Mouse (Mus musculus) stomach, embryonic 16.5 days (tissue): ENCODE measurements at regions not wholly inside any gene's neighbourhood (a gene's known extent, or its start where the extent isn't known, plus 50 kb on each side); places are given as distances from the start of the nearest gene placed in this dataset.

Experiments
- ATAC-seq: fragments of 200-750 bp; cut with Nextera tagmentation; 2 replicates; pipeline ENCODE4 v1.8.0; 2017; ENCODE audit warnings: moderate number of reproducible peaks, moderate TSS enrichment; ENCODE audit not compliant: insufficient read depth, low FRiP score
- H3K27ac ChIP-seq: fragments of 300-500 bp; sonication (generic); 2 replicates; pipeline ENCODE4 v1.5.1; 2014; ENCODE audit warnings: low read length
- H3K27me3 ChIP-seq: fragments of 300-500 bp; sonication (generic); 2 replicates; pipeline ENCODE4 v1.6.1; 2014; ENCODE audit warnings: low read length, control low read depth, mixed read lengths; ENCODE audit not compliant: control insufficient read depth, insufficient read depth
- H3K36me3 ChIP-seq: fragments of 300-500 bp; sonication (generic); 2 replicates; pipeline ENCODE4 v1.6.1; 2014; ENCODE audit warnings: low read length; ENCODE audit not compliant: control insufficient read depth, insufficient read depth
- H3K4me1 ChIP-seq: fragments of 300-500 bp; sonication (generic); 2 replicates; pipeline ENCODE4 v1.6.1; 2014; ENCODE audit warnings: low read length, control low read depth, mixed read lengths; ENCODE audit not compliant: control insufficient read depth, insufficient read depth
- H3K4me2 ChIP-seq: fragments of 300-500 bp; sonication (generic); 2 replicates; pipeline ENCODE4 v1.6.1; 2014; ENCODE audit warnings: low read depth, low read length, mixed read lengths
- H3K4me3 ChIP-seq: fragments of 300-500 bp; sonication (generic); replicated peaks from 2 replicates; pipeline ENCODE4 v1.5.1; 2014; ENCODE audit warnings: mild to moderate bottlenecking, low read length
- H3K9ac ChIP-seq: fragments of 300-500 bp; sonication (generic); 2 replicates; pipeline ENCODE4 v1.6.1; 2014; ENCODE audit warnings: low read length
- H3K9me3 ChIP-seq: fragments of 300-500 bp; sonication (generic); replicated peaks from 2 replicates; pipeline ENCODE4 v1.6.1; 2016; ENCODE audit warnings: low read length, control low read depth; ENCODE audit not compliant: control insufficient read depth
- WGBS: fragments of 180-500 bp; shearing (Covaris S2); extraction: QIAGEN DNeasy Blood & Tissue Kit; methylation state at CpG from one replicate; pipeline ENCODE4 v1.1.7; 2014; 5-methylcytosine and 5-hydroxymethylcytosine counted together

GRCm38 (mm10) chr3:37890202-37890601 lies 165.9 kb upstream of the Gm5148 start:
- WGBS: 61% methylated on average over 1 of the region's 1 CpGs
- Histone ChIP-seq H3K27ac (no peak overlapping the region), H3K4me3 (no peak overlapping the region)

GRCm38 (mm10) chr3:37888455-37888854 lies 164.2 kb upstream of the Gm5148 start:
- Histone ChIP-seq H3K9me3 (peaks cover 3% of the 10 kb centered on the region; the same call in 1 of the 2 replicates), H3K4me1 (peaks cover 7% of the 10 kb centered on the region; the same call in 1 of the 2 replicates), H3K27ac (no peak overlapping the region), H3K4me3 (no peak overlapping the region), H3K4me2 (no peak overlapping the region), H3K27me3 (no peaks in the 10 kb centered on the region), H3K36me3 (no peaks in the 10 kb centered on the region), H3K9ac (no peak overlapping the region)
- ATAC-seq: no peak
- 21% methylated on average over 6 of the region's 6 CpGs for WGBS

More at GRCm38 (mm10) chr3:37890202-37890601, 165.9 kb upstream of the Gm5148 start:
- peaks cover 7% of the 10 kb centered on the region; the same call in 1 of the 2 replicates for H3K4me1 ChIP-seq
- H3K9ac ChIP-seq: no peak overlapping the region
- peaks cover 3% of the 10 kb centered on the region; the same call in 1 of the 2 replicates for H3K9me3 ChIP-seq
- no peak overlapping the region for H3K4me2 ChIP-seq
- no peaks in the 10 kb centered on the region for H3K27me3 ChIP-seq
- ATAC-seq: no peak
- no peaks in the 10 kb centered on the region for H3K36me3 ChIP-seq

GRCm38 (mm10) chr3:37887711-37888110 lies 163.4 kb upstream of the Gm5148 start:
- Histone ChIP-seq H3K4me2 (no peak overlapping the region), H3K4me3 (no peak overlapping the region), H3K27ac (no peak overlapping the region), H3K4me1 (peaks cover 7% of the 10 kb centered on the region; the same call in 1 of the 2 replicates), H3K9me3 (peaks cover 3% of the 10 kb centered on the region; the same call in 1 of the 2 replicates), H3K36me3 (no peaks in the 10 kb centered on the region), H3K9ac (no peak overlapping the region), H3K27me3 (no peaks in the 10 kb centered on the region)
- WGBS: 80% methylated on average over 3 of the region's 3 CpGs
- ATAC-seq: no peak

- no peak overlapping the region for H3K9ac ChIP-seq
- no peaks in the 10 kb centered on the region for H3K9me3 ChIP-seq
- H3K4me2 ChIP-seq: no peak overlapping the region
- no peaks in the 10 kb centered on the region for H3K27me3 ChIP-seq
- H3K4me3 ChIP-seq: no peak overlapping the region
- H3K36me3 ChIP-seq: no peaks in the 10 kb centered on the region
- H3K27ac ChIP-seq: no peak overlapping the region
- 77% methylated on average over 3 of the region's 3 CpGs for WGBS
- ATAC-seq: no peak
- H3K4me1 ChIP-seq: peaks cover 7% of the 10 kb centered on the region; the same call in 1 of the 2 replicates
Measured at GRCm38 (mm10) chr3:37886705-37887454, 162.6 kb upstream of the Gm5148 start.

GRCm38 (mm10) chr3:37885776-37886175 lies 161.5 kb upstream of the Gm5148 start:
- no peak for ATAC-seq
- H3K27ac ChIP-seq: no peak overlapping the region
- whole genome bisulfite sequencing: 84% methylated on average over 6 of the region's 6 CpGs
- H3K4me1 ChIP-seq: peaks cover 7% of the 10 kb centered on the region; the same call in 1 of the 2 replicates
- H3K27me3 ChIP-seq: no peaks in the 10 kb centered on the region
- H3K9ac ChIP-seq: no peak overlapping the region
- no peak overlapping the region for H3K4me3 ChIP-seq
- no peaks in the 10 kb centered on the region for H3K36me3 ChIP-seq
- no peak overlapping the region for H3K4me2 ChIP-seq
- no peaks in the 10 kb centered on the region for H3K9me3 ChIP-seq

- WGBS: 70% methylated on average over 5 of the region's 5 CpGs
- no peak; the same call in 1 of the 2 replicates for ATAC-seq
Measured at GRCm38 (mm10) chr3:37882417-37882816, 158.1 kb upstream of the Gm5148 start.

GRCm38 (mm10) chr3:37881016-37881415 lies 156.7 kb upstream of the Gm5148 start:
- no peak for ATAC-seq
- Histone ChIP-seq H3K27ac (no peak overlapping the region), H3K4me1 (peaks cover 3% of the 10 kb centered on the region; the same call in 1 of the 2 replicates), H3K4me2 (no peak overlapping the region), H3K27me3 (no peaks in the 10 kb centered on the region), H3K36me3 (no peaks in the 10 kb centered on the region), H3K4me3 (no peak overlapping the region), H3K9ac (no peak overlapping the region), H3K9me3 (no peaks in the 10 kb centered on the region)
- 90% methylated on average over 2 of the region's 2 CpGs for WGBS

More at GRCm38 (mm10) chr3:37882417-37882816, 158.1 kb upstream of the Gm5148 start:
- Histone ChIP-seq H3K36me3 (no peaks in the 10 kb centered on the region), H3K9me3 (no peaks in the 10 kb centered on the region), H3K4me3 (no peak overlapping the region), H3K27ac (no peak overlapping the region), H3K27me3 (no peaks in the 10 kb centered on the region), H3K9ac (no peak overlapping the region), H3K4me2 (no peak overlapping the region), H3K4me1 (no peaks in the 10 kb centered on the region)

GRCm38 (mm10) chr3:37879056-37879455 lies 154.8 kb upstream of the Gm5148 start:
- Histone ChIP-seq H3K4me3 (no peak overlapping the region), H3K4me2 (no peak overlapping the region), H3K36me3 (no peaks in the 10 kb centered on the region), H3K27ac (no peak overlapping the region), H3K9me3 (no peaks in the 10 kb centered on the region), H3K9ac (no peak overlapping the region), H3K27me3 (no peaks in the 10 kb centered on the region), H3K4me1 (peaks cover 16% of the 10 kb centered on the region)
- WGBS: 75% methylated on average over 6 of the region's 6 CpGs
- ATAC-seq: no peak

- Histone ChIP-seq H3K27ac (peak overlapping the region; percentile 93), H3K27me3 (no peaks in the 10 kb centered on the region), H3K9me3 (no peaks in the 10 kb centered on the region), H3K9ac (no peak overlapping the region; the same call in 1 of the 2 replicates), H3K36me3 (no peaks in the 10 kb centered on the region), H3K4me1 (peaks cover 16% of the 10 kb centered on the region), H3K4me3 (no peak overlapping the region), H3K4me2 (no peak overlapping the region)
- peak; percentile 11; the same call in 1 of the 2 replicates for ATAC-seq
- WGBS: 70% methylated on average over 13 of the region's 13 CpGs
Measured at GRCm38 (mm10) chr3:37876016-37876765, 151.9 kb upstream of the Gm5148 start.
